Mouse (Mus musculus) G1E (cell line): ENCODE data around the gene Zbtb24.

Source experiments
- CTCF ChIP-seq: IDR thresholded peaks from 2 replicates; pipeline ENCODE4 v1.5.1; 2012; ENCODE audit warnings: low read depth, low read length, inconsistent platforms, mixed read lengths
- POLR2AphosphoS5 ChIP-seq: IDR thresholded peaks from 2 replicates; pipeline ENCODE4 v1.6.1; 2012; ENCODE audit warnings: low read depth, low read length, inconsistent platforms; ENCODE audit not compliant: insufficient replicate concordance
- TAL1 ChIP-seq: conservative IDR thresholded peaks from 2 replicates; pipeline ENCODE4 v1.6.1; 2012; ENCODE audit warnings: low read depth, low read length, inconsistent platforms, mixed read lengths

GRCm38 (mm10) chr10:41472962-41473481 lies 22.8 kb downstream of the Zbtb24 start:
- TF ChIP-seq CTCF: no peak
- no peak for TF ChIP-seq TAL1
- no peak for TF ChIP-seq POLR2AphosphoS5
